Mouse (Mus musculus): Measurements from ENCODE around the gene Bri3bp. TPM values are rescaled to one million over a fixed set of nuclear protein-coding genes. Genes with fewer than 3 reads are reported as not detected.

The Bri3bp gene
- polyA plus RNA-seq, 1 experiment from 2014 or later, result 50.9 TPM

GRCm38 (mm10) chr5:125402476-125402875, 38.9 kb upstream of the Bri3bp start:
- Histone ChIP-seq H3K27me3 (replicated peaks; ENCODE audit: control insufficient read depth, insufficient read depth, low read length) (no peaks in the 10 kb centered on the region), H3K4me2 (ENCODE audit: low read length) (no peak overlapping the region), H3K27ac (ENCODE audit: low read depth) (no peak overlapping the region), H3K4me1 (replicated peaks; ENCODE audit: control insufficient read depth, insufficient read depth, low read length) (peaks cover 9% of the 10 kb centered on the region), H3K4me3 (ENCODE audit: low read depth, low read length) (no peak overlapping the region), H3K9ac (ENCODE audit: low read length) (no peak overlapping the region), H3K36me3 (ENCODE audit: control insufficient read depth, insufficient read depth, low read length) (no peaks in the 10 kb centered on the region), H3K9me3 (ENCODE audit: control insufficient read depth, low read length) (no peaks in the 10 kb centered on the region)
- ATAC-seq (replicated peaks; ENCODE audit: low FRiP score, low TSS enrichment, low read depth) (no peak), DNase-seq (ENCODE audit: low spot score) (no peak)
- 61% methylated on average over 10 of the region's 10 CpGs for WGBS

GRCm38 (mm10) chr5:125402991-125403390, 38.4 kb upstream of the Bri3bp start:
- Histone ChIP-seq H3K4me3 (ENCODE audit: low read depth, low read length) (no peak overlapping the region), H3K9me3 (ENCODE audit: control insufficient read depth, low read length) (no peaks in the 10 kb centered on the region), H3K27me3 (replicated peaks; ENCODE audit: control insufficient read depth, insufficient read depth, low read length) (no peaks in the 10 kb centered on the region), H3K4me2 (ENCODE audit: low read length) (no peak overlapping the region), H3K9ac (ENCODE audit: low read length) (no peak overlapping the region), H3K36me3 (ENCODE audit: control insufficient read depth, insufficient read depth, low read length) (no peaks in the 10 kb centered on the region), H3K27ac (ENCODE audit: low read depth) (no peak overlapping the region), H3K4me1 (replicated peaks; ENCODE audit: control insufficient read depth, insufficient read depth, low read length) (peaks cover 9% of the 10 kb centered on the region)
- no peak for DNase-seq (ENCODE audit: low spot score)
- no peak for ATAC-seq (replicated peaks; ENCODE audit: low FRiP score, low TSS enrichment, low read depth)
- WGBS, result 56% methylated on average over 6 of the region's 6 CpGs

- Histone ChIP-seq H3K4me1 (replicated peaks; ENCODE audit: control insufficient read depth, insufficient read depth, low read length) (peaks cover 9% of the 10 kb centered on the region), H3K9me3 (ENCODE audit: control insufficient read depth, low read length) (no peaks in the 10 kb centered on the region), H3K27ac (ENCODE audit: low read depth) (no peak overlapping the region), H3K4me3 (ENCODE audit: low read depth, low read length) (peak overlapping the region; percentile 87), H3K36me3 (ENCODE audit: control insufficient read depth, insufficient read depth, low read length) (no peaks in the 10 kb centered on the region), H3K4me2 (ENCODE audit: low read length) (peak overlapping the region; percentile 65), H3K27me3 (replicated peaks; ENCODE audit: control insufficient read depth, insufficient read depth, low read length) (no peaks in the 10 kb centered on the region), H3K9ac (ENCODE audit: low read length) (no peak overlapping the region)
- no peak for ATAC-seq (replicated peaks; ENCODE audit: low FRiP score, low TSS enrichment, low read depth)
- DNase-seq (ENCODE audit: low spot score), result peak; percentile 95
- WGBS, result 14% methylated on average over 31 of the region's 31 CpGs
Measured at GRCm38 (mm10) chr5:125403481-125404465, 37.6 kb upstream of the Bri3bp start.

GRCm38 (mm10) chr5:125404536-125404902, 36.8 kb upstream of the Bri3bp start:
- H3K27me3 ChIP-seq (replicated peaks; ENCODE audit: control insufficient read depth, insufficient read depth, low read length), result no peaks in the 10 kb centered on the region

GRCm38 (mm10) chr5:125404903-125405545, 36.3 kb upstream of the Bri3bp start:
- peak overlapping the region; percentile 87 for H3K4me3 ChIP-seq (ENCODE audit: low read depth, low read length)
- WGBS, result under 1% methylated on average over 28 of the region's 28 CpGs
- no peaks in the 10 kb centered on the region for H3K36me3 ChIP-seq (ENCODE audit: control insufficient read depth, insufficient read depth, low read length)
- H3K4me1 ChIP-seq (replicated peaks; ENCODE audit: control insufficient read depth, insufficient read depth, low read length), result peaks cover 9% of the 10 kb centered on the region
- ATAC-seq (replicated peaks; ENCODE audit: low FRiP score, low TSS enrichment, low read depth), result peak; percentile 14
- no peaks in the 10 kb centered on the region for H3K27me3 ChIP-seq (replicated peaks; ENCODE audit: control insufficient read depth, insufficient read depth, low read length)
- H3K9me3 ChIP-seq (ENCODE audit: control insufficient read depth, low read length), result no peaks in the 10 kb centered on the region
- H3K27ac ChIP-seq (ENCODE audit: low read depth), result peak overlapping the region; percentile 83
- H3K4me2 ChIP-seq (ENCODE audit: low read length), result peak overlapping the region; percentile 65
- peak; percentile 94 for DNase-seq (ENCODE audit: low spot score)
- peak overlapping the region; percentile 64 for H3K9ac ChIP-seq (ENCODE audit: low read length)

More at GRCm38 (mm10) chr5:125404536-125404902, 36.8 kb upstream of the Bri3bp start:
- Histone ChIP-seq H3K9me3 (ENCODE audit: control insufficient read depth, low read length) (no peaks in the 10 kb centered on the region), H3K27ac (ENCODE audit: low read depth) (peak overlapping the region; percentile 83), H3K4me3 (ENCODE audit: low read depth, low read length) (peak overlapping the region; percentile 87), H3K4me2 (ENCODE audit: low read length) (peak overlapping the region; percentile 65), H3K9ac (ENCODE audit: low read length) (peak overlapping the region; percentile 64), H3K4me1 (replicated peaks; ENCODE audit: control insufficient read depth, insufficient read depth, low read length) (peaks cover 9% of the 10 kb centered on the region), H3K36me3 (ENCODE audit: control insufficient read depth, insufficient read depth, low read length) (no peaks in the 10 kb centered on the region)
- ATAC-seq (replicated peaks; ENCODE audit: low FRiP score, low TSS enrichment, low read depth), result no peak
- WGBS, result under 1% methylated on average over 7 of the region's 7 CpGs
- DNase-seq (ENCODE audit: low spot score), result peak; percentile 83

GRCm38 (mm10) chr5:125405546-125406248, 35.7 kb upstream of the Bri3bp start:
- peak overlapping the region; percentile 87 for H3K4me3 ChIP-seq (ENCODE audit: low read depth, low read length)
- H3K9me3 ChIP-seq (ENCODE audit: control insufficient read depth, low read length), result no peaks in the 10 kb centered on the region
- H3K36me3 ChIP-seq (ENCODE audit: control insufficient read depth, insufficient read depth, low read length), result no peaks in the 10 kb centered on the region
- peaks cover 9% of the 10 kb centered on the region for H3K4me1 ChIP-seq (replicated peaks; ENCODE audit: control insufficient read depth, insufficient read depth, low read length)
- DNase-seq (ENCODE audit: low spot score) (peak; percentile 99), ATAC-seq (replicated peaks; ENCODE audit: low FRiP score, low TSS enrichment, low read depth) (peak; percentile 66)
- no peaks in the 10 kb centered on the region for H3K27me3 ChIP-seq (replicated peaks; ENCODE audit: control insufficient read depth, insufficient read depth, low read length)
- H3K9ac ChIP-seq (ENCODE audit: low read length), result peak overlapping the region; percentile 64
- peak overlapping the region; percentile 65 for H3K4me2 ChIP-seq (ENCODE audit: low read length)
- WGBS, result under 1% methylated on average over 31 of the region's 31 CpGs
- peak overlapping the region; percentile 83 for H3K27ac ChIP-seq (ENCODE audit: low read depth)

- H3K4me3 ChIP-seq (ENCODE audit: low read depth, low read length), result peak overlapping the region; percentile 87
- peak overlapping the region; percentile 56 for H3K9ac ChIP-seq (ENCODE audit: low read length)
- WGBS, result 2% methylated on average over 20 of the region's 20 CpGs
- ATAC-seq (replicated peaks; ENCODE audit: low FRiP score, low TSS enrichment, low read depth) (peak; percentile 29), DNase-seq (ENCODE audit: low spot score) (no peak)
- no peaks in the 10 kb centered on the region for H3K27me3 ChIP-seq (replicated peaks; ENCODE audit: control insufficient read depth, insufficient read depth, low read length)
- no peaks in the 10 kb centered on the region for H3K9me3 ChIP-seq (ENCODE audit: control insufficient read depth, low read length)
- peaks cover 9% of the 10 kb centered on the region for H3K4me1 ChIP-seq (replicated peaks; ENCODE audit: control insufficient read depth, insufficient read depth, low read length)
- peak overlapping the region; percentile 65 for H3K4me2 ChIP-seq (ENCODE audit: low read length)
- H3K27ac ChIP-seq (ENCODE audit: low read depth), result peak overlapping the region; percentile 83
- H3K36me3 ChIP-seq (ENCODE audit: control insufficient read depth, insufficient read depth, low read length), result no peaks in the 10 kb centered on the region
Measured at GRCm38 (mm10) chr5:125406322-125407016, 34.9 kb upstream of the Bri3bp start.
